Mouse (Mus musculus) thymus, adult 18-20 months (tissue): ENCODE results near the gene Glrx5.

ENCODE experiments used
- DNase-seq, 2 experiments: peaks; one replicate each; pipeline ENCODE4 v3.0.0; 2022; ENCODE audit warnings: mixed read lengths in 2 of 2

The Glrx5 gene

GRCm38 (mm10) chr12:105075496-105075895 lies 43.0 kb downstream of the Glrx5 start:
- no peak for DNase-seq

GRCm38 (mm10) chr12:105076511-105076910 lies 44.0 kb downstream of the Glrx5 start:
- DNase-seq: no peak

- no peak for DNase-seq
Measured at GRCm38 (mm10) chr12:105077232-105077631, 44.7 kb downstream of the Glrx5 start.

- DNase-seq: no peak
Measured at GRCm38 (mm10) chr12:105084171-105084570, 51.7 kb downstream of the Glrx5 start.

- DNase-seq: no peak
Measured at GRCm38 (mm10) chr12:105084816-105085215, 52.3 kb downstream of the Glrx5 start.

- no peak for DNase-seq
Measured at GRCm38 (mm10) chr12:105085296-105085695, 52.8 kb downstream of the Glrx5 start.

GRCm38 (mm10) chr12:105086781-105087180 lies 54.3 kb downstream of the Glrx5 start:
- DNase-seq: no peak

- DNase-seq: no peak
Measured at GRCm38 (mm10) chr12:105087353-105087752, 54.9 kb downstream of the Glrx5 start.

- no peak for DNase-seq
Measured at GRCm38 (mm10) chr12:105089231-105089630, 56.7 kb downstream of the Glrx5 start.

- no peak for DNase-seq
Measured at GRCm38 (mm10) chr12:105091604-105092003, 59.1 kb downstream of the Glrx5 start.
